Mouse (Mus musculus): Measurements from ENCODE around the gene Orc3. TPM values are rescaled to one million over a fixed set of nuclear protein-coding genes. Genes with fewer than 3 reads are reported as not detected.

Gene Orc3
- polyA plus RNA-seq, 1 experiment = 76.4 TPM

GRCm38 (mm10) chr4:34637386-34637785 is 22.6 kb upstream of the Orc3 start:
- Histone ChIP-seq H3K27ac (ENCODE audit: insufficient read depth, low read length) (no peak overlapping the region), H3K4me1 (ENCODE audit: control insufficient read depth, insufficient read depth, low read length) (no peaks in the 10 kb centered on the region), H3K4me3 (ENCODE audit: insufficient read depth, low read length) (no peak overlapping the region)
- TF ChIP-seq POLR2A (IDR thresholded peaks at IDR 0.05; ENCODE audit: low read depth, low read length) = no peak
- TF ChIP-seq CTCF (IDR thresholded peaks at IDR 0.05; ENCODE audit: borderline replicate concordance, insufficient read depth, low read length) = no peak

- Histone ChIP-seq H3K4me1 (ENCODE audit: control insufficient read depth, insufficient read depth, low read length) (no peaks in the 10 kb centered on the region), H3K27ac (ENCODE audit: insufficient read depth, low read length) (no peak overlapping the region), H3K4me3 (ENCODE audit: insufficient read depth, low read length) (no peak overlapping the region)
- TF ChIP-seq CTCF (IDR thresholded peaks at IDR 0.05; ENCODE audit: borderline replicate concordance, insufficient read depth, low read length) (no peak), POLR2A (IDR thresholded peaks at IDR 0.05; ENCODE audit: low read depth, low read length) (no peak)
Measured at GRCm38 (mm10) chr4:34636036-34636435, 21.3 kb upstream of the Orc3 start.

GRCm38 (mm10) chr4:34634129-34634528 is 19.4 kb upstream of the Orc3 start:
- H3K4me1 ChIP-seq (ENCODE audit: control insufficient read depth, insufficient read depth, low read length) = no peaks in the 10 kb centered on the region
- TF ChIP-seq POLR2A (IDR thresholded peaks at IDR 0.05; ENCODE audit: low read depth, low read length) (no peak), CTCF (IDR thresholded peaks at IDR 0.05; ENCODE audit: borderline replicate concordance, insufficient read depth, low read length) (no peak)
- H3K27ac ChIP-seq (ENCODE audit: insufficient read depth, low read length) = no peak overlapping the region
- H3K4me3 ChIP-seq (ENCODE audit: insufficient read depth, low read length) = no peak overlapping the region

- no peaks in the 10 kb centered on the region for H3K4me1 ChIP-seq (ENCODE audit: control insufficient read depth, insufficient read depth, low read length)
- TF ChIP-seq POLR2A (IDR thresholded peaks at IDR 0.05; ENCODE audit: low read depth, low read length) (no peak), CTCF (IDR thresholded peaks at IDR 0.05; ENCODE audit: borderline replicate concordance, insufficient read depth, low read length) (no peak)
Measured at GRCm38 (mm10) chr4:34629956-34630355, 15.2 kb upstream of the Orc3 start.

GRCm38 (mm10) chr4:34626401-34626800 is 11.7 kb upstream of the Orc3 start:
- Histone ChIP-seq H3K4me1 (ENCODE audit: control insufficient read depth, insufficient read depth, low read length) (no peaks in the 10 kb centered on the region), H3K4me3 (ENCODE audit: insufficient read depth, low read length) (no peak overlapping the region), H3K27ac (ENCODE audit: insufficient read depth, low read length) (no peak overlapping the region)
- TF ChIP-seq POLR2A (IDR thresholded peaks at IDR 0.05; ENCODE audit: low read depth, low read length) (no peak), CTCF (IDR thresholded peaks at IDR 0.05; ENCODE audit: borderline replicate concordance, insufficient read depth, low read length) (no peak)

More at GRCm38 (mm10) chr4:34629956-34630355, 15.2 kb upstream of the Orc3 start:
- Histone ChIP-seq H3K27ac (ENCODE audit: insufficient read depth, low read length) (no peak overlapping the region), H3K4me3 (ENCODE audit: insufficient read depth, low read length) (no peak overlapping the region)

GRCm38 (mm10) chr4:34625556-34625955 is 10.8 kb upstream of the Orc3 start:
- Histone ChIP-seq H3K4me1 (ENCODE audit: control insufficient read depth, insufficient read depth, low read length) (no peaks in the 10 kb centered on the region), H3K27ac (ENCODE audit: insufficient read depth, low read length) (no peak overlapping the region), H3K4me3 (ENCODE audit: insufficient read depth, low read length) (no peak overlapping the region)
- TF ChIP-seq POLR2A (IDR thresholded peaks at IDR 0.05; ENCODE audit: low read depth, low read length) = no peak
- TF ChIP-seq CTCF (IDR thresholded peaks at IDR 0.05; ENCODE audit: borderline replicate concordance, insufficient read depth, low read length) = no peak

GRCm38 (mm10) chr4:34616146-34616545 is 1.4 kb upstream of the Orc3 start:
- no peak overlapping the region for H3K27ac ChIP-seq (ENCODE audit: insufficient read depth, low read length)
- H3K4me3 ChIP-seq (ENCODE audit: insufficient read depth, low read length) = peak overlapping the region; percentile 90
- TF ChIP-seq POLR2A (IDR thresholded peaks at IDR 0.05; ENCODE audit: low read depth, low read length) = no peak
- TF ChIP-seq CTCF (IDR thresholded peaks at IDR 0.05; ENCODE audit: borderline replicate concordance, insufficient read depth, low read length) = no peak
- H3K4me1 ChIP-seq (ENCODE audit: control insufficient read depth, insufficient read depth, low read length) = peaks cover 2% of the 10 kb centered on the region; the same call in 1 of the 2 replicates

- H3K27ac ChIP-seq (ENCODE audit: insufficient read depth, low read length) = no peak overlapping the region
- peak overlapping the region; percentile 90 for H3K4me3 ChIP-seq (ENCODE audit: insufficient read depth, low read length)
- 0 out of 2 replicates have a peak, but pooled peaks have one; percentile 24 for TF ChIP-seq POLR2A (IDR thresholded peaks at IDR 0.05; ENCODE audit: low read depth, low read length)
- TF ChIP-seq CTCF (IDR thresholded peaks at IDR 0.05; ENCODE audit: borderline replicate concordance, insufficient read depth, low read length) = no peak
- H3K4me1 ChIP-seq (ENCODE audit: control insufficient read depth, insufficient read depth, low read length) = peaks cover 2% of the 10 kb centered on the region; the same call in 1 of the 2 replicates
Measured at GRCm38 (mm10) chr4:34615303-34615702, 559 bp upstream of the Orc3 start.

GRCm38 (mm10) chr4:34613571-34614145 is 1.1 kb downstream of the Orc3 start:
- H3K27ac ChIP-seq (ENCODE audit: insufficient read depth, low read length) = no peak overlapping the region
- peak overlapping the region; percentile 90 for H3K4me3 ChIP-seq (ENCODE audit: insufficient read depth, low read length)
- H3K4me1 ChIP-seq (ENCODE audit: control insufficient read depth, insufficient read depth, low read length) = peaks cover 2% of the 10 kb centered on the region; the same call in 1 of the 2 replicates
- TF ChIP-seq POLR2A (IDR thresholded peaks at IDR 0.05; ENCODE audit: low read depth, low read length) = no peak
- TF ChIP-seq CTCF (IDR thresholded peaks at IDR 0.05; ENCODE audit: borderline replicate concordance, insufficient read depth, low read length) = no peak

GRCm38 (mm10) chr4:34606658-34607057 is 8.1 kb downstream of the Orc3 start:
- TF ChIP-seq CTCF (IDR thresholded peaks at IDR 0.05; ENCODE audit: borderline replicate concordance, insufficient read depth, low read length) (no peak), POLR2A (IDR thresholded peaks at IDR 0.05; ENCODE audit: low read depth, low read length) (no peak)

More at GRCm38 (mm10) chr4:34606658-34607057, 8.1 kb downstream of the Orc3 start:
- no peak overlapping the region for H3K27ac ChIP-seq (ENCODE audit: insufficient read depth, low read length)
- no peaks in the 10 kb centered on the region for H3K4me1 ChIP-seq (ENCODE audit: control insufficient read depth, insufficient read depth, low read length)
- no peak overlapping the region for H3K4me3 ChIP-seq (ENCODE audit: insufficient read depth, low read length)

Data from embryonic fibroblast, embryonic 13.5 days (primary cell).